Mouse (Mus musculus) neural tube, embryonic 12.5 days (tissue): ENCODE results near the gene Farsb. TPM values are rescaled to one million over a fixed set of nuclear protein-coding genes. Genes with fewer than 3 reads are reported as not detected.

Source experiments
- ATAC-seq: fragments of 200-750 bp; cut with Nextera tagmentation; 2 replicates; pipeline ENCODE4 v1.8.0; 2017; ENCODE audit warnings: low read depth, mild to moderate bottlenecking, moderate TSS enrichment, moderate library complexity; ENCODE audit not compliant: low FRiP score
- H3K27ac ChIP-seq: fragments of 300-500 bp; sonication (generic); 2 replicates; pipeline ENCODE4 v1.5.1; 2016
- H3K27me3 ChIP-seq: fragments of 300-500 bp; sonication (generic); replicated peaks from 2 replicates; pipeline ENCODE4 v1.6.1; 2016; ENCODE audit warnings: mild to moderate bottlenecking
- H3K36me3 ChIP-seq: fragments of 300-500 bp; sonication (generic); 2 replicates; pipeline ENCODE4 v1.6.1; 2016; ENCODE audit warnings: mild to moderate bottlenecking
- H3K4me1 ChIP-seq: fragments of 300-500 bp; sonication (generic); 2 replicates; pipeline ENCODE4 v1.6.1; 2016
- H3K4me2 ChIP-seq: fragments of 300-500 bp; sonication (generic); replicated peaks from 2 replicates; pipeline ENCODE4 v1.6.1; 2016; ENCODE audit warnings: mild to moderate bottlenecking
- H3K4me3 ChIP-seq: fragments of 300-500 bp; sonication (generic); 2 replicates; pipeline ENCODE4 v1.5.1; 2016
- H3K9ac ChIP-seq: fragments of 300-500 bp; sonication (generic); 2 replicates; pipeline ENCODE4 v1.6.1; 2016; ENCODE audit warnings: mild to moderate bottlenecking
- H3K9me3 ChIP-seq: fragments of 300-500 bp; sonication (generic); 2 replicates; pipeline ENCODE4 v1.6.1; 2016; ENCODE audit warnings: mild to moderate bottlenecking
- WGBS: fragments of 180-500 bp; shearing (Covaris S2); methylation state at CpG from one replicate; pipeline ENCODE4 v1.1.7; 2016; 5-methylcytosine and 5-hydroxymethylcytosine counted together
- polyA plus RNA-seq: library from polyadenylated mRNA; unstranded; fragments of >200 nt; fragmentation: Nextera tagmentation; extraction: Ambion mirVana; gene quantifications from 2 replicates; pipeline ENCODE4 v1.2.1, GENCODE M21; 2016

Farsb gene
- polyA plus RNA-seq, 1 experiment from 2014 or later, result 124 TPM

DNA sequence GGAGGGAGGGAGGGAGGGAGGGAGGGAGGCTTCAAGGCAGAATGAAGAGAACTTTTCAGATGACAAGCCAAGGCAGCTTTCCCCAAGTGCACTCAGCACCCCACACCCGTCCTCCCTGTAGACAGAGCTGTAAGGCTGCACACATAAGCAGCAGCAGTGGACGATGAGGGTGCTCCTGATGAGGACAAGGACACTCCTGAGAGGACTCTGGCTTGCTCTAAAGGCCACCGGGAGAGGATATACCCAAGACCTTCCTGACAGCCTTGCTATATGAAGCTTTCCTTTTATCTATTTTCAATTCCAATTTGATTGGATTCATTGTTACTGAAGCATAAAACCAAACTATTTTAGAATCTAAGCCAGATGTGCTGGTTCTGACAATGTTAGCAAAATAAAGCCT lies 61.9 kb downstream of the Farsb start:
- ATAC-seq, result no peak
- H3K9ac ChIP-seq, result no peak overlapping the region
- peaks cover 8% of the 10 kb centered on the region; the same call in 1 of the 2 replicates for H3K36me3 ChIP-seq
- 71% methylated on average over 3 of the region's 3 CpGs for WGBS
- H3K4me2 ChIP-seq, result no peak overlapping the region
- peaks cover 6% of the 10 kb centered on the region; the same call in 1 of the 2 replicates for H3K4me1 ChIP-seq
- H3K9me3 ChIP-seq, result no peaks in the 10 kb centered on the region
- no peak overlapping the region for H3K4me3 ChIP-seq
- H3K27me3 ChIP-seq, result no peaks in the 10 kb centered on the region
- no peak overlapping the region for H3K27ac ChIP-seq

- Histone ChIP-seq H3K27me3 (no peaks in the 10 kb centered on the region), H3K4me3 (no peak overlapping the region), H3K9me3 (no peaks in the 10 kb centered on the region), H3K4me2 (no peak overlapping the region), H3K9ac (no peak overlapping the region), H3K4me1 (peaks cover 6% of the 10 kb centered on the region; the same call in 1 of the 2 replicates), H3K27ac (no peak overlapping the region), H3K36me3 (peaks cover 8% of the 10 kb centered on the region; the same call in 1 of the 2 replicates)
- no peak for ATAC-seq
- WGBS, result 77% methylated on average over 7 of the region's 7 CpGs
Observed at GRCm38 (mm10) chr1:78425793-78426700, 62.6 kb downstream of the Farsb start.

DNA sequence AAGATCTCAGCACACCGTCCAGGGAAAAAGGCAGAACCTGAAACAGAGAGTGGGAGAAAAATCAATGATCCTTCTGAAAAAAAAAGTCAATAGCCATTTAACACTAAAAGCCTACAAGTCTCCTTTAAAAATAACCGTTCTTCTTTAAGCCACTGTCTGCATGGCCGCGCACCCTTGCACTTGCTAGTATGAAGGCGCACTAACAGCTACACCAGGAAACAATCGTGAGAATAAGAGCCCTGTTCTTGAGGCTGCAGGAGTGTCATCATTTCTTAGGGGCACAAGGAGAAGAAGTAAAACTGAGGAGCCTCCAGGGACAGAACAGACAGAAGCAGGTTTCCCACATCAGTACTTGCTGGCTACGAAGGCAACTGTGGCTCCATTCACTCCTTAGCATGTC lies 63.4 kb downstream of the Farsb start:
- no peak overlapping the region for H3K9ac ChIP-seq
- no peaks in the 10 kb centered on the region for H3K27me3 ChIP-seq
- no peak overlapping the region for H3K27ac ChIP-seq
- no peak for ATAC-seq
- H3K4me3 ChIP-seq, result no peak overlapping the region
- WGBS, result 89% methylated on average over 7 of the region's 7 CpGs
- H3K4me1 ChIP-seq, result peaks cover 6% of the 10 kb centered on the region; the same call in 1 of the 2 replicates
- H3K9me3 ChIP-seq, result no peaks in the 10 kb centered on the region
- no peak overlapping the region for H3K4me2 ChIP-seq
- peaks cover 8% of the 10 kb centered on the region; the same call in 1 of the 2 replicates for H3K36me3 ChIP-seq

- H3K4me3 ChIP-seq, result no peak overlapping the region
- peaks cover 8% of the 10 kb centered on the region; the same call in 1 of the 2 replicates for H3K36me3 ChIP-seq
- no peaks in the 10 kb centered on the region for H3K27me3 ChIP-seq
- H3K9ac ChIP-seq, result no peak overlapping the region
- peaks cover 6% of the 10 kb centered on the region; the same call in 1 of the 2 replicates for H3K4me1 ChIP-seq
- H3K4me2 ChIP-seq, result no peak overlapping the region
- H3K27ac ChIP-seq, result no peak overlapping the region
- ATAC-seq, result no peak
- no peaks in the 10 kb centered on the region for H3K9me3 ChIP-seq
- WGBS, result 86% methylated on average over 4 of the region's 4 CpGs
Observed at GRCm38 (mm10) chr1:78424848-78425247, 63.8 kb downstream of the Farsb start.

DNA sequence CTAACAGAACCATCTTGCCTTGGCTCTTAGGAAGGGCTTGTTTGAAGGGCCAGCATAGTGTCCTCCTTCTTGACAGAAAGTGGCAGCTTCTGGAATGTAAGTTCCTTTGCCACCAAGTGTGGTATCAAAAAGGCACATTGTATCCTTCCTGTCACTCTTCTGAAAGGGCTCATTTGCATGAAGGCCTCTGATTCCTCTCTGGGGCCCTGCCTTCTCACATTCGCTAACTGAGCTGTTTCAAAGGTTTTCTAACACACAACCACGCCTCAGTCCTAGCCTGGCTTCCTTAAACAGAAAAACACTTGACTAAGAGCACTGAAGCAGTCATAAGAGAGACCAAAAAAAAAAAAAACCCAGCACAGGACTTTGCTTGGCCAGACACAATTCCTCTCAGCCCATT lies 66.1 kb downstream of the Farsb start:
- no peak for ATAC-seq
- peaks cover 4% of the 10 kb centered on the region; the same call in 1 of the 2 replicates for H3K4me1 ChIP-seq
- no peak overlapping the region for H3K4me2 ChIP-seq
- no peak overlapping the region for H3K9ac ChIP-seq
- H3K27me3 ChIP-seq, result no peaks in the 10 kb centered on the region
- H3K9me3 ChIP-seq, result no peaks in the 10 kb centered on the region
- H3K4me3 ChIP-seq, result no peak overlapping the region
- 51% methylated on average over 2 of the region's 2 CpGs for WGBS
- peaks cover 10% of the 10 kb centered on the region for H3K36me3 ChIP-seq
- no peak overlapping the region for H3K27ac ChIP-seq

- Histone ChIP-seq H3K9ac (no peak overlapping the region), H3K4me1 (peaks cover 4% of the 10 kb centered on the region; the same call in 1 of the 2 replicates), H3K36me3 (peaks cover 15% of the 10 kb centered on the region), H3K27me3 (no peaks in the 10 kb centered on the region), H3K9me3 (no peaks in the 10 kb centered on the region), H3K4me3 (no peak overlapping the region), H3K27ac (no peak overlapping the region), H3K4me2 (no peak overlapping the region)
- ATAC-seq, result no peak
- 78% methylated on average over 5 of the region's 5 CpGs for WGBS
Observed at GRCm38 (mm10) chr1:78421749-78422148, 66.9 kb downstream of the Farsb start.

DNA sequence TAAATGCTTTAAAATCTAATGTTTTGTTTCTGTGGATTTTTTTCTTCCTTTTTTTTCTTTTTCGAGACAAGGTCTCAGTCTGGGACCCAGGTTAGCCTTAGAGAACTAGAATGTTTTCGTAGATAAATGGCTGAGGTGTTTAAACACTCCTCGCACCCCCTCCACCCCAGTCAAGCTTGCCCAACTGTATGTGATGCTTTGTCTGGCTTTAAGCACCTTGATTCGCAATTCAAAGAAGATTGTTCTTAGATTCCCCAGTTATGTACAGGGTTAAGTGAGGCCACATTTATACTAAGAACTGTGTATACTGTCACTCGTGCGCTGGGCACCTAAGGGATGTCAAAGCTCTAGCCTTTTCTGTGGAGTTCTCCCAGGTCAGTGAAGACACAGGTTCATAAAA lies 68.4 kb downstream of the Farsb start:
- Histone ChIP-seq H3K36me3 (peaks cover 15% of the 10 kb centered on the region), H3K9ac (no peak overlapping the region), H3K4me3 (no peak overlapping the region), H3K27me3 (no peaks in the 10 kb centered on the region), H3K4me1 (no peaks in the 10 kb centered on the region), H3K4me2 (no peak overlapping the region), H3K9me3 (no peaks in the 10 kb centered on the region), H3K27ac (no peak overlapping the region)
- WGBS, result 90% methylated on average over 6 of the region's 6 CpGs
- ATAC-seq, result no peak

DNA sequence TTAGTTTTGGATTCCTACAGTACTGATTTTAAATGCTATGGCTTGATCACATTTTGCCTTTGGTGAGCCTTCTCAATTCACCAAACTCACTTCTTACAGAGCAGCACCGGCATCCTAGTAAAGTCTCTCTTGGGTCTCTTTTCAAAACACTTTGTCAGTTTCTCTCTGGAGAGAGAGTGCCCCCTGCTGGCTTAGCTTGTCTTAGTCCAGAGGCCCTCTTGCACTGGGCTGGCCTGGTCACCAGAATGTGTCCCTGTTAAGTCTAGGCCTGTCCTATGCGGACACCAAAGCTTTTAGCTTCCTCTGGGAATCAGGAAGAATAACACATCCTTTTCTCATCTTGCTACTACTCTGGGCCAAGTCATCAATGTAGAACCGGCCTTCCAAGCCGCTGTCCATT lies 69.1 kb downstream of the Farsb start:
- 43% methylated on average over 4 of the region's 4 CpGs for WGBS
- H3K27me3 ChIP-seq, result no peaks in the 10 kb centered on the region

DNA sequence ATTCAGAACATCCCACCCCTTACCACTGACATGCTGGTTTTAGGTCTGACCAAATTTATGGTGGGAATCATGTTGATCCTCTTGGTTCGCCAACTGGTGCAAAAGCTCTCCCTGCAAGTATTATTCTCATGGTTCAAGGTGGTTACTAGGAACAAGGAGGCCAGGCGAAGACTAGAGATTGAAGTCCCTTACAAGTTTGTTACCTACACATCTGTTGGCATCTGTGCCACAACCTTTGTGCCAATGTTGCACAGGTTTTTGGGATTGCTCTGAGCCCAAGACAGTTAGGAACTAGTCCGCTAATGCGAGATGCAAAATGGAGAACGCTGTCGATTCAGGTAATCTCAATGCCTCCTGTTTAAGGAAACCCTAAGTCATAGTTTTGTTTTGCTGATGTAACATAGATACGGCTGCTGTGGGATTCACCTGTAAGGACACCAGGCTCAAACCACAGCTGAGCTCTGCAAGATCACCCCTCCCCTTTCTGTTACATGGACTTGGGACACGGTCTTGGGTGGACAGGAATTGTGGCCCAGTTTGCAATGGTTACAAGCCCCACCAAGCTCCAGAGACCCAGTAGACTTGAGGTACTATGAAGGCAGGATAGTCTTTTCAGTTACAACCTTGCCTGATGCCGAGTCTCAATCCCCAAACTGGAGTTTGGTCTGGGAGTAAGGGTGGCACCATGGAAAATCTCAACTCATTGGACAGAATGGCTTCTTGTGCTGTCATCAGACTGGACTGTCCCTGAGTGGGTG lies 71.4 kb downstream of the Farsb start:
- no peak overlapping the region for H3K27ac ChIP-seq
- H3K9me3 ChIP-seq, result no peaks in the 10 kb centered on the region
- H3K4me1 ChIP-seq, result no peaks in the 10 kb centered on the region
- peaks cover 10% of the 10 kb centered on the region; the same call in 1 of the 2 replicates for H3K36me3 ChIP-seq
- H3K27me3 ChIP-seq, result no peaks in the 10 kb centered on the region
- ATAC-seq, result no peak
- no peak overlapping the region for H3K4me2 ChIP-seq
- 96% methylated on average over 9 of the region's 9 CpGs for WGBS
- H3K9ac ChIP-seq, result no peak overlapping the region
- no peak overlapping the region for H3K4me3 ChIP-seq

More for the DNA sequence above, 69.1 kb downstream of the Farsb start:
- Histone ChIP-seq H3K4me1 (no peaks in the 10 kb centered on the region), H3K9me3 (no peaks in the 10 kb centered on the region), H3K4me2 (no peak overlapping the region), H3K4me3 (no peak overlapping the region), H3K27ac (no peak overlapping the region), H3K9ac (no peak overlapping the region), H3K36me3 (peaks cover 13% of the 10 kb centered on the region; the same call in 1 of the 2 replicates)
- peak; percentile 72 for ATAC-seq

- no peaks in the 10 kb centered on the region for H3K27me3 ChIP-seq
- H3K9me3 ChIP-seq, result no peaks in the 10 kb centered on the region
- H3K36me3 ChIP-seq, result peaks cover 7% of the 10 kb centered on the region; the same call in 1 of the 2 replicates
- no peaks in the 10 kb centered on the region for H3K4me1 ChIP-seq
- no peak overlapping the region for H3K9ac ChIP-seq
- no peak for ATAC-seq
- no peak overlapping the region for H3K4me2 ChIP-seq
- H3K4me3 ChIP-seq, result no peak overlapping the region
- H3K27ac ChIP-seq, result no peak overlapping the region
- 88% methylated on average over 5 of the region's 5 CpGs for WGBS
Observed at GRCm38 (mm10) chr1:78414421-78414820, 74.3 kb downstream of the Farsb start.

GRCm38 (mm10) chr1:78412668-78413067 lies 76.0 kb downstream of the Farsb start:
- WGBS, result 29% methylated on average over 7 of the region's 7 CpGs
- H3K4me1 ChIP-seq, result no peaks in the 10 kb centered on the region

GRCm38 (mm10) chr1:78409396-78409795 lies 79.3 kb downstream of the Farsb start:
- H3K27ac ChIP-seq, result no peak overlapping the region
- no peak overlapping the region for H3K4me2 ChIP-seq
- WGBS, result 91% methylated on average over 2 of the region's 2 CpGs
- H3K36me3 ChIP-seq, result no peaks in the 10 kb centered on the region
- no peaks in the 10 kb centered on the region for H3K27me3 ChIP-seq
- H3K9ac ChIP-seq, result no peak overlapping the region
- no peak for ATAC-seq
- no peaks in the 10 kb centered on the region for H3K4me1 ChIP-seq
- H3K4me3 ChIP-seq, result no peak overlapping the region
- no peaks in the 10 kb centered on the region for H3K9me3 ChIP-seq

More at GRCm38 (mm10) chr1:78412668-78413067, 76.0 kb downstream of the Farsb start:
- Histone ChIP-seq H3K9ac (no peak overlapping the region), H3K9me3 (no peaks in the 10 kb centered on the region), H3K27me3 (no peaks in the 10 kb centered on the region), H3K4me2 (no peak overlapping the region), H3K27ac (no peak overlapping the region), H3K4me3 (no peak overlapping the region), H3K36me3 (peaks cover 6% of the 10 kb centered on the region; the same call in 1 of the 2 replicates)
- no peak for ATAC-seq
